Mouse (Mus musculus): ENCODE measurements around the gene Acad8.

Gene Acad8

GRCm38 (mm10) chr9:26999461-27000395 is at the start of gene Acad8, which contains the start of gene Thyn1:
TSS of gene Acad8 (minus strand) at chr9:26999566.
TSS of gene Thyn1 (plus strand) at chr9:26999710.
- DNase-seq (ENCODE audit: low spot score in 2 of 2), result peak; percentile 89 to 94

DNA sequence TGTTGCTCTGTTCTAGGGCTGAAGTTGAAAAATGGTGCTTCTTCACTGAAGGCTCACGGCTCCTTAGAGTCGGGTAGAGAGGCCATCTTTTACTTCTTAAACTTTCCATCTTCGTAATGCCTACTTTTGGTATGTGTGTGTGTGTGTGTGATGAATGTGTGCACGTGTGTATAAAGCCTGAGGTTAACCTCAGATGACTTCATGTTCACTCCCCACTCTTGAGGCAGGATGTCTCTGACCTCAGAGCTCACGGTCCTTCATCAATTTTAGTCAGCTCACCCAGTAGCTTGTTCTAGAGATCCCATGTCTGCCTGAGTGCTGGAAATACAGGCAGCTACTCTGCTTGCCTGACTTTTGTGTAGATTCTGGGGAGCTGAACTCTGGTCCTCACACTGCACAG is 44.5 kb upstream of the Acad8 start:
- DNase-seq (ENCODE audit: low spot score in 2 of 2), result no peak

GRCm38 (mm10) chr9:27030763-27031100 is 31.4 kb upstream of the Acad8 start:
- no peak for DNase-seq (ENCODE audit: low spot score in 2 of 2)

DNA sequence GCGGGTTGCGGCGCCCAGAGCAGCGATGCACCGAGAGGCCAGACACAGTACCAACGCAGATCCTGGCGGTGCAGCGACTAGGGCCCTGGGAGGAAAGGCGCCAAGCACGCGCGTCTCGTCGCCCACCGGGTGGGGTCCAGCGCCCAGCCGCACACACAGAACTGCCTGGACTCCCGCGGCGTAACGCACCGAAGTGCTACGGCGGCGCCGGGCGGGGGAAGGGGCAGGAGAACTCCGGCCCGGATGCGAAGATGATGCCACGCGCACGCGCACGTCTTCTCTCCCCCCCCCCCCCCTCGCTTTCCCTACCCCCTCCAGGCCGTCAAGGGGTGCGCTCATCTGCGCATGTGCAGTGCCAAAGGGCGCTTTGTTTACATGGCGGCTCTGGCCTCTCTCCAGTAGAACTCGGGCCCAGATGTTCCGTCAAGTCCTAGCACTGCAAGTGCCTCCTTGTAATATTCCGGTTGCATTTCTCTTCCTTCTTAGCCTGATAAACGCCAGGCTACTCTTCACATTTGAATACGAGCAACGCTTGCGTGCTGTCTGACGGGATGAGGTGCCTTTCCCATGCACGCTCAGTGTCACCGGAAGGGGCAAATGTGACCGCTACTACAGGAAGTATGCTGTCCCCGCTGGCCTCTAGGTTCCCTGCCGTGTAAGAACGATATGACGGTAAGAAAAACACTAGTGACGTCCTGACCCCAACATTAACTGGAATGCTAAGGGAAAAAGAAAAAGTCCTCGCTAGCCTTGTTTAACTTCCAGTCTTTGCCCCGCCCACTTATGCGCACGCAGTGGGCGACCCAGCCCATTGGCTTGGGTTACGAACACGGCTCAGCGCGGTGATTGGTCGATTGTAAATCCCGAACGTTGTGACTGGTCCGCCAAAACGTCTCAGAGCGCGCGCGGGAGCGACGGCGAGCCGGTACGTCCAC is 30.7 kb upstream of the Acad8 start, which contains the start of the genes Vps26b and Ncapd3:
Gene Vps26b, minus strand, starts transcription at position 238 of the 935 bp plus-strand sequence.
Gene Ncapd3, plus strand, starts transcription at position 348 of the 935 bp plus-strand sequence.
- DNase-seq (ENCODE audit: low spot score in 2 of 2), result peak; percentile 86 to 94

DNA sequence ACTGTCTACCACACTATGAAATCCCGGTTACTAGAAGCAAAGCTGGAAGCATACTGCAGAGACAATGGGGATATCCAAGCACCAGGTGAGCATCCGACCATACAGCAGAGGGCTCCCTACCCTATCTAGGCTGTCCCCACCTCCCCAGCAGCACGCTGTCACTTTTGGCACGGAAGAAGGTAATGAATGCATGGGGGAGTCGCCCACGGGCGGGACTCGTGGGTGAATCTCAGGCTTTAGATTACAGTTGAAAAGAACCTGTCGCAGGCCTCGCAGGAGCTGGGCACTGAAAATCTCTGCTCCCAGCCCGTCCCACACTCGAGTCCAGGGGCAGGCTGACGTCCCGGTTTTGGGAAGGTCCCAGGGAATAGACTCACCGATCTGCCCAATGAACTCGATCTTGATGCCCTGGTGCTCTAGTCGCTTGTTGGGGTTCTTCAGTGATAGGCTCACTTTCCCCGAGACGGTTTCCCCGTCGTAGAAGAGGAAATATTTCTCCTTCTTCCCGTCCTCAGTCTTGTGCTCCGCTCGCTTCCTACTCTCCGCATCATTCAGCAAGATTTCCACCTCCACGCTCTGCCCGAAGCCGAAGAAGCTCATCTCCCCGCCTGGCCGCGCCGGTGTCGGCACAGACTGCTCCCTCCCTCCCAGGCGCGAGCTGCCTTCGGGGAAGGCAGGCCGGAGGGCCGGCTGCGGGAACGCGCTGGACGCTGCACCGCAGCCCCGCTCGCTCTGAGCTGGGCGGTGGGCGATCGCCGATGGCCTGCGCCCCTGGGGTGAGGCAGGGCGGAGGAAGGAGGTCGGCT is 29.9 kb upstream of the Acad8 start:
- peak in 1 of 2 experiments; percentile 24 for DNase-seq (ENCODE audit: low spot score in 2 of 2)

GRCm38 (mm10) chr9:27026708-27027107 is 27.3 kb upstream of the Acad8 start:
- no peak for DNase-seq (ENCODE audit: low spot score in 2 of 2)

DNA sequence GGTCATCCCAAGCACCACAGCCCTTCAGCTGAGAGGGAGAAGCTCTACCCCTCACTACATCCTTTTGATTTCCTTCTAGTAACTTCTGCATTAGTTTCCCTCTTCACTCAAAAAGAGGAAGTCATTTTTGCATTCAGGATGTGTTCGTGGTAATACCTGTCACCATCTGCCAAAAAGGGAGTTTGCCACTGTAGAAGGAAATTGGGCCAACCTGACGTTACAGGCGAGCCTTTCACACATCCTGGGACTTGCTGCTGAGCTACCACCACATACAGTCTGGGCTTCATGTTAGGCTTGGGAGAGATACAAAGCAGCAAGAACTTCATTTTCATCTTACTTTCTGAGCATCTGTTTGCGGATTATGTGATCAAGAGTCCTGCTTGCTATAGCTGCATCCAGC is 24.3 kb upstream of the Acad8 start:
- DNase-seq (ENCODE audit: low spot score in 2 of 2), result no peak

- no peak for DNase-seq (ENCODE audit: low spot score in 2 of 2)
Observed at GRCm38 (mm10) chr9:27018961-27019360, 19.6 kb upstream of the Acad8 start.

- no peak for DNase-seq (ENCODE audit: low spot score in 2 of 2)
Observed at GRCm38 (mm10) chr9:27011572-27011971, 12.2 kb upstream of the Acad8 start.

GRCm38 (mm10) chr9:27009231-27009630 is 9.9 kb upstream of the Acad8 start:
- no peak for DNase-seq (ENCODE audit: low spot score in 2 of 2)

DNA sequence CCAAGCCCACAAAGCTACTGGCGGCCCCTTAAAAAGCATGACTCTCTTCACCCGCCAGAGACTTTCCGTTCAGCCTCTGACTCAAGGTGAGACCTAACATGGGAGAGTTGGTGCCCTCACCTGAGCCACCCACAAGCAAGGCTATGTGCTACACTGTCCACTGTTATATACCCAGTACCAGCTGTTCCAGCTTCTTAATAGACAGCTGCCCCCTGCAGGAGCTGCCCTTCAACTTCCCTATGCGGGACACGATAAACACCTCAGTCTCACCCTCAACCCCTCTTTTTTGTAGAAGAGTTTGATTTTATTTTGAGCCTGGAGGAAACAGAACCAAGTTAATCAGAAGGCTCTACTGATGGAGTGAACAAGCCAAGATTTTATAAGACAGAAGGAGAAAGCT is 7.5 kb upstream of the Acad8 start:
- no peak for DNase-seq (ENCODE audit: low spot score in 2 of 2)

DNA sequence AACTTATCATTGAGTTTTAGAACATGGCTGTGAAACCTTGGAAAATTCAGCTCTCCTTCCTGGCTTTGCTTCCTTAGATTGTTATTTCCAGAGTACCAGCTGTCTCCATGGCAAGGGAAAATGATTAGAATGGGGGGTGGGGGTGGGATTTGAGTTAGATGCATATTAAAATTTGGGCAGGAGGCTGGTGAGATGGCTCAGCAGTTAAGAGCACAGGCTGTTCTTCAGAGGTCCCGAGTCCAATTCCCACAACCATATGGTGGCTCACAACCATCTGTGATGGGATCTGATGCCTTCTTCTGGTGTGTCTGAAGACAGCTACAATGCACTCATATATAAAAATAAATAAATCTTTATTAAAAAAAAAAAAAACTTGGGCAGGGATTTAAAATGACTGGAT is 6.6 kb upstream of the Acad8 start:
- DNase-seq (ENCODE audit: low spot score in 2 of 2), result no peak

GRCm38 (mm10) chr9:27005231-27005630 is 5.9 kb upstream of the Acad8 start:
- no peak for DNase-seq (ENCODE audit: low spot score in 2 of 2)

GRCm38 (mm10) chr9:26998669-26999460 is 501 bp downstream of the Acad8 start:
- DNase-seq (ENCODE audit: low spot score in 2 of 2), result no peak

DNA sequence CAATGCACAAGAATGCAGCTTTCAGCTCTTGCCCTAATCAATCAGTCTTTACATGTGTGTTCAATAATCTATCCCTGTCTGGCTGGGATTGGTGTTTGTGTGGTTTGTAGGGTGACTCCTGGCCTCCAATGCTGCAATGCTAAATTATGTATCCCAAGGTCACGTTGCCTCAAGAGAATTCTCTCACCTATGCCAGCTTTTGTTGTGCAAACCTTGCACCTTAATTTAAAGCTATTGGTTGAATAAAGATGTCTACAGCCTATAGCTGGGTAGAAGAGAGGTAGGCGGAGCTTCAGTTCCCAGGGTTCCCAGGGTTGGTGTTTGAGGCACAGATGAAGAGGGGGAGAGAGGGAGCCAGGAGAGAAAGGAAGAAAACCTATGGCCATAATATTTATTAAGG is 1.9 kb downstream of the Acad8 start:
- no peak for DNase-seq (ENCODE audit: low spot score in 2 of 2)

- no peak for DNase-seq (ENCODE audit: low spot score in 2 of 2)
Observed at GRCm38 (mm10) chr9:26997062-26997461, 2.3 kb downstream of the Acad8 start.

DNA sequence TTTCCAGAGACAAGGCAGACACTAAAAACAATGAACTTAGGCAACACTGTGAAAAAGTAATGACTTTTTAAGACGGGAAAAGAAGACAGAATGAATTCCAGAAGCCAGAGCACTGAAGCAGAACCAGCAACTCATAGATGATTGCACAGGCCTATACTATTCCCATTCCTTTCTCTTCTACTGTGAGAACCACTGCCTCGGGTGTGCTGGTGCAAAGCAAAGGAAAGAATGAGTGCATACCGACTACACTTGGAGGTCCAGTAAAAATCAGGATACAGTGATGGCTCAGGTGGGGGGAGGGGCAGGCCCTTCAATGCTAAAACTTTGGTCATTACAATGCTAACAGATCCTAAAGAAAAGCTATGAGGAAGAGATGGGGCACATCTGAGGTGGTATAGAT is 5.5 kb downstream of the Acad8 start:
- no peak for DNase-seq (ENCODE audit: low spot score in 2 of 2)

DNA sequence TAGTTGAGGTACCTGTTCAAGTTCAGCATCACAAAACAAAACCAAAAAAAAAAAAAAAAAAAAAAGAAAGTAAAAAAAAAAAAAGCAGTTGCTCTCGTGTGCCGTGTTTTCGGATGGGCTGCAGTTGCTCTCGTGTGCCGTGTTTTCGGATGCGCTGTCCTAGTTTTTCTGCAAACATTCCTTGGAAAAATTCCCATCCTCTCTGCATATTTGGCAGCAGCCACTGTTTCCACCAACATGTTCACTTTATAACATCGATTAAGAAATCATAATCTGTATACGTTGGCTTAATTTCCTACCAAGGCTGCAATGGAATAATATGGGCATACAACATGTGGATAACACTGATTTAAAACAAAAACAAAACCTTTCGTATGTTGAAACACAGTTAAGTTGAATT is 6.2 kb downstream of the Acad8 start:
- DNase-seq (ENCODE audit: low spot score in 2 of 2), result no peak

DNA sequence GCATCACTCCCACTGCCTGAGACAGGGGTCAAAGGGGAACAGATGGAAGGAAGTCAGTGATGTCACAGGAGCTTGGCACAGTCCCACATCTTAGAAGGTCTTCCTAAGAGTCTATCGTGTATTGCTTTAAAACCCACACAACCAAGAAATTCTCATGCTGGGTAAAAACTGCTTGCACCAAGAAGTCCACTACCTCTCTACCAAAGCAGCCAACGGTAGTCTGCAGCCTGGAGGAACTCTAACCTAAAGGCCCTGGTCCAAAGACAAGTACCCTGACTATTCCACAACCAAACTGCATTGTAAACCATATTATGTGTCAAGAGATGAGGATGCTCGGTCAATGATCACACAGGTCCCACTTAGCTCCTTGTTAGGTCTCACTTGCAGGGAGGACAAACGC is 9.2 kb downstream of the Acad8 start:
- no peak for DNase-seq (ENCODE audit: low spot score in 2 of 2)

DNA sequence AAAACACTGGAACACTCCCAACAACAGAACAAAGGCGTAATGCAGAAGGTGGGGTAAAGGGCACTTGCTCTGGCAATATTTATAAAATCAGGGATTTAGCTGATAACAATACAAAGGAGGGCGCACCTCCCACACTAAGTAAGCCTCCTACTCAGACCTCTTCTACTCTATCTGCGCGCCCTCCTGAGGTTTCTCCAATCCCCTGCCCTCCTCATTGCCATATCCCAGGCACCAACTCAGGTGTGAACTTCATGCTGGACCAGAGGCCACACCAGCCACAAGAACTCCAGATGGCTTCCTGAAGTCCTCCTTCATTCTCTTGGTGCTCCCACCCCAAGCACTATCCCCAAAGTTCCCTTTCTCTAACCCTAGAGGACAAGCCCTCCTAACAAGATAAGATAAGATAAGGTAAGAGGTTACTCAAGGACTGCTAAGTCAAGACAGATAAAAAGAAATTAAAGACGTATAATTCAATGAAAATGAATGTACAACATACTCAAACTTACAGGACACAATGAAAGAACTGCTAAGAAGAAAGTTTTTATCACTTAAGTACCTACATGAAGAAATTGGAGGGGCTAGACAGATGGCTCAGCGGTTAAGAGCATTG is 13.6 kb downstream of the Acad8 start:
- no peak for DNase-seq (ENCODE audit: low spot score in 2 of 2)

Data from cerebellum, postnatal 4 days (tissue).